Mouse (Mus musculus): Measurements from ENCODE around the gene Iqgap3.

The Iqgap3 gene

GRCm38 (mm10) chr3:88081345-88082223 is at the start of gene Iqgap3:
TSS of gene Iqgap3 (plus strand) at chr3:88081971.
- DNase-seq (ENCODE audit: low read depth, low spot score): peak; percentile 95

- DNase-seq (ENCODE audit: low read depth, low spot score): no peak
These were observed 48.3 kb upstream of the Iqgap3 start for GRCm38 (mm10) chr3:88033506-88033905.

GRCm38 (mm10) chr3:88035561-88036293 is 46.0 kb upstream of the Iqgap3 start:
- DNase-seq (ENCODE audit: low read depth, low spot score): no peak

DNA sequence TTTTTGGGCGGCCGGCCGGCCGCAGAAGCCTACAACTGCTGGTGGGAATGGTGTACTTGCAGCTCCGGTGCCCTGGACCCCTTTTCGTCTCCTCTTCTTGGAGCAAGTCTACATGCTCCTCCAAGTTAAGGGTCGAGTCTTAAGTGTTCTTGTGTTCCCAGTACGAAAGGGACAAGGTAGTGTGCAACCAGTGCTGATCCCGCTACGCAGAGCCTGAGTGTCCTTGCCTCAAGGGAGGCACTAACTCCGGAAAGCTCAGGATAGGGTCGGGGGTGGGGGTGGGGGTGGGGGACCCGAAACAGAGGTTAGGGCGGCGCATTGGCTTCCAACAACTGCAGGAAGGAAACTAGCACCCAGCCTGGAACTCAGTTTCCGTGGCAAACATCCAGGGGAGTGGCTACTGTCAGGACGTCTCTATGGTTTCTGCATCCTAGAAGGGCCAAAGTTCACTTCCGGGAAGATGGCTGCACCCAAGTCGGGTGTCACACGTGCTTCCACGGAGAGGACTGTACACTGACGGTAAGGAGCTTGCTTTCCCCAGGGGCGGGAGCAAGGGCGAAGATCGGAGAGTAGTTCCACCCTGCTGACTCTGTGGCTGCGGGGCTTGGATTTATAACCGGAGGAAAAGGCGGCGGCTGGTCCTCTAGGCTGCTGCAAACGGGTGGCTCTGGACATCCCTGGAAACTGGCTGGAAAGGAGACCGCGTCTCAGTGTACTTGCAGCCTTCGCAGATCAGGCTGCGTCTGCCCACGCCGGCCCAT is 38.9 kb upstream of the Iqgap3 start, which contains the start of gene Gpatch4:
TSS of gene Gpatch4 (plus strand) at position 448 of the 761 bp plus-strand sequence.
- peak; percentile 99 for DNase-seq (ENCODE audit: low read depth, low spot score)

GRCm38 (mm10) chr3:88049532-88049931 is 32.2 kb upstream of the Iqgap3 start:
- DNase-seq (ENCODE audit: low read depth, low spot score): no peak

GRCm38 (mm10) chr3:88057030-88057429 is 24.7 kb upstream of the Iqgap3 start:
- DNase-seq (ENCODE audit: low read depth, low spot score): no peak

DNA sequence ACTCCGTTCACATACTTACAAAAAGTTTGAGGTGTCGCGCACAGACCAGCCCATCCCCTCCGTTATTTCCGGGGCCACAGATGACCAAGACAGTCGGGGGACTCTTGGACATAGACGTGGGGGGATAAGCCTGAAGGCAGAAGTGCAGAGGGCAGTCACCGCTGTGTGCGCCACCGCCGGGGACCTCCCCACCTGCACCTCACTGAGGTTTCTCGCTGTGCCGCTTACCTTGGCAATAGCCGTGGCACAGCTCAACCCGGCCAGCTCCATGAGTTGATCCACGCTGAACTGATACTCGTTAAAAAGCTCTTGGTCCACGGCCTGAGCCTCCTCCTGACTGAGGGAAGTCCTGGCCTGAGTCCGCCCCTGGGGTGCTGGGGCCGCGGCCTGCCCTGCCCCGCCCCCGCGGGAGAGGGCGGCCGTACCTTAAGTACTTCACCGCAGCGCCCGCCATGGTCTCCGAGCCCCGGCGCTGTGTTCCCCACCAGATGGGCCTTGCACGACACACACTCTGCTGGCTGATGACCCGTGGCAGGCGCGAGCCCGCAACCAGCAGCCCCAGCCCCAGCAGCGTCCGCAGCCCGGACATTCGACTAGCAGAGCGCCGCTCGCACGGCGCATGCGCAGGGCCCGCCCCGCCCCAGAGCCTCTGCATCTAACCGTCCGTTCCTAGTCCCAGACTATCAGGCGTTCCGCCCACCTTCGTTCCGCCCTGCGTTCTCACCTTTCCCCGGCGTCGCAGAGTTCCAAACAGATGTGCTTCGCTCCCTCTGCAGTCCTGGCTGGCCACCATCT is 23.7 kb upstream of the Iqgap3 start, which contains the start of gene Naxe:
TSS of gene Naxe (minus strand) at position 594 of the 795 bp plus-strand sequence.
- DNase-seq (ENCODE audit: low read depth, low spot score): peak; percentile 95

GRCm38 (mm10) chr3:88068386-88068785 is 13.4 kb upstream of the Iqgap3 start:
- DNase-seq (ENCODE audit: low read depth, low spot score): no peak

GRCm38 (mm10) chr3:88071783-88072182 is 10.0 kb upstream of the Iqgap3 start:
- peak; percentile 86 for DNase-seq (ENCODE audit: low read depth, low spot score)

DNA sequence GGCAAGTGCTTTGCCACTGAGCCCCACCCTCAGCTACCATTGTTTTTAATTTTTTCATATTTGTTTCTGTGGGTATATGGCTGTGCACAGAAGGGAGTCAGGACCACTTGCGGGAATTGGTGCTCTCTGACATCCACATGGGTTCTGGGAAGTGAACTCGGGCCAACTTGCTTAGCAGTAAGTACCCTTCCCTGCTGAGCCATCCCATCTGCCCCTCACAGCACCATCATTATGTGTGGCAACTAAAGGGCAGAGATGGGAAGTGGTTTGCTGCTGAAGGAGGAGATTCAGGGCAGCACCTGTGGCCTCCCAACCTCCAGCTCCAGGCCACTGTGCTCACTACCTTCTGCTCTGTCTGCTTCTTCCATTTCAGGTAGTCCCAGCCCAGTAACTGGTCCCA is 8.1 kb upstream of the Iqgap3 start:
- peak; percentile 27 for DNase-seq (ENCODE audit: low read depth, low spot score)

GRCm38 (mm10) chr3:88074351-88074750 is 7.4 kb upstream of the Iqgap3 start:
- DNase-seq (ENCODE audit: low read depth, low spot score): no peak

DNA sequence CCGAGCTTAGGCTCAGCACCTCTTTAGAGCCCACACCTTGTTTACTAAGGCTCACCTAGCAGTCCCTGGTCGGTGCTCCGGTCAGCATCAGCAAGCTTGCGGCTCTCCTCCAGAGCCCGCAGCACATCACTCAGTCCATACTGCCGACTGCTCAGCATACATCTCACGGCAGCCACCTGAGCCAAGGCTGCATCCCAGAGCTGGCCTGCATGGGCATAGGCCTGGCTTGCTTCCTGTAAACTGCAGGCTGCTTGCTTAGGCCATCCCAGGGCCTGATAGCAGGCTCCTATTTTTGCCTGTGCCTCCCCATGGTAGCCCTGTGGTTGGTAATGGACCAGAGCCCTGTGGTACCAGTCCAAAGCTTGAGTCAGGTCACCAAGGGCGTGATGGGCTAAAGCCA is 7.0 kb upstream of the Iqgap3 start:
- DNase-seq (ENCODE audit: low read depth, low spot score): no peak

DNA sequence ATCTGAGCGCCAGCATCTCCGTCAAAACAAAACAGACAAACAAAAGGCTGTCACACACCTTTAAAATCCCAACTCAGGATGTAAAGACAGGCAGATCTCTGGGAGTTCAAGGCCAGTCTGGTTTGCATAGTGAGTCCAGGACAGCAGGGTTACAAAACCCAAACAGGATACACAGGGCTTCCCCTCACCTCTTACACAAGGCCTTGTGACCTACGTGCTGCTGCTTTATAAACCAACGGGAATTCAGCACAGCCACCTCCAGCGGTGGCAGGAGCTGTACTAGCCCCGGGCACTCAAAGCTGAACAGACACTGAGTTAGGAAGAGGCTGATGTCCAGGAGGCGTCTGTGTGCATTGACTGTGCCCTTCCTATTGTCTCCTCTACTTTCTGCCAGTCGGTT is 4.3 kb upstream of the Iqgap3 start:
- DNase-seq (ENCODE audit: low read depth, low spot score): no peak

DNA sequence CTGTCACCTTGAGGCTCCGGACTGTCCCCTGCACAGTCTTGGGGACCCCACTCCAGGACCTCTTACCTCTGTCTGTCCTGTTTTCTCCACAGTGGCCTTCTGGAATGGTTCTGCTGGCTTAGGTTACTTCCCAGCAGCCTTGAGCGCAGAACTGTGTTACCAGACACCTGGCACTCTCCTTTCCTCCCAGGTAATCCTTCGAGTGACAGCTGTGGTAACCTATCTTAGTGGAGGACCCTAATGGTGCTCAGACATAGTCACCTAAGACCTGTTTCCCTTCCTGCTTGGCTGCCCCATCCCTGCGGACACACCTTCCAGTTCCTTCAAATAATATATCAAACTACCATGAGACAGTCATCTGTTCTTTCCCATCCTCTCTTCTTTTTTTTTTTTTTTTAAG is 3.6 kb upstream of the Iqgap3 start, which contains the start of gene Ttc24:
TSS of gene Ttc24 (minus strand) at position 101 of the 400 bp plus-strand sequence.
- DNase-seq (ENCODE audit: low read depth, low spot score): no peak

- no peak for DNase-seq (ENCODE audit: low read depth, low spot score)
These were observed 450 bp downstream of the Iqgap3 start for GRCm38 (mm10) chr3:88082224-88082618.

DNA sequence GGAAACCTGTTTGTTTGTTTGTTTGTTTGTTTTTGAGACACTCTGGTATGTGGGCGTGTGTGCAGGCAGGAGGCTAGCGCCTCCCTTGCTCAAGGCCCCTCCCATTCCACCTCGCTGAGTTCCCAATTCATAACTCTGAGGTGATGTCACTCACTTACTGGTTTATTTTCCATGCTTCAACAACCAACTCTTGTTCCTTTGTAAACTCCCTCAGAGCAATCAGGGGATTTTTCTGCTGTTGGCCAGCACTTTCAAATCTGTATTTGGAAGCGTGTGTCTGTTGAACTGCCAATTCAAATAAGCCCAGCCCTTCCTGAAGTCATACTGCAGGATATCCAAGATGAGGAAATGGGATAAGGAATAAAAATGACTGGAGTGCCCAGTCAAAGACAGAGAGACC is 892 bp downstream of the Iqgap3 start:
- DNase-seq (ENCODE audit: low read depth, low spot score): no peak

- no peak for DNase-seq (ENCODE audit: low read depth, low spot score)
These were observed 2.2 kb downstream of the Iqgap3 start for GRCm38 (mm10) chr3:88084001-88084400.

DNA sequence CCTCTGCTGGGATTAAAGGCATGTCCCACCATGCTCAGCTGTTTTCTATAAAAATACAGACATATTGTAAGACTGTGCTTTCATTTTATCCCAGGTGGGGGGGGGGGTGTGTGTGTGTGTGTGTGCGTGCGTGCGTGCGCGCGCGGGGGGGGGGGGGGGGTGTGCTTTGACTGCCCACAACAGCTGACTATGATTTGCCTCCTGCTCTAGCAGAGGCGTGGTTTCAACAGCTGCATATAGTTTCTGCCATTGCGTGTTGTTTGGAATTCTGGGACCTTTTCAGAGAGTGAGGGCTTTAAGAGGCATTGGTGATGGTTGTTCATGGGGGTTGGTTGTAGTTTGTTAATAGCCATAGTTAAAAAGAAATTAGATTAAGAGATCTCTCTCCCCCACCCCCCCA is 3.7 kb downstream of the Iqgap3 start:
- DNase-seq (ENCODE audit: low read depth, low spot score): no peak

- peak; percentile 56 for DNase-seq (ENCODE audit: low read depth, low spot score)
These were observed 5.9 kb downstream of the Iqgap3 start for GRCm38 (mm10) chr3:88087688-88088087.

GRCm38 (mm10) chr3:88090106-88090505 is 8.3 kb downstream of the Iqgap3 start:
- no peak for DNase-seq (ENCODE audit: low read depth, low spot score)

GRCm38 (mm10) chr3:88090616-88091015 is 8.8 kb downstream of the Iqgap3 start:
- DNase-seq (ENCODE audit: low read depth, low spot score): peak; percentile 25
